Mouse (Mus musculus) C2C12 (cell line): ENCODE data around the gene Parp8.

Experiments used
- CTCF ChIP-seq: IDR thresholded peaks from one replicate; pipeline ENCODE4 v1.5.1; 2011; ENCODE audit not compliant: control insufficient read depth, insufficient read depth, insufficient read length
- FOSL1 ChIP-seq: IDR thresholded peaks from one replicate; pipeline ENCODE4 v1.8.0; 2011; ENCODE audit warnings: mild to moderate bottlenecking, low read length; ENCODE audit not compliant: poor library complexity, insufficient read depth, severe bottlenecking
- MAX ChIP-seq: IDR thresholded peaks from one replicate; pipeline ENCODE4 v1.6.1; 2011; ENCODE audit warnings: mild to moderate bottlenecking, control low read depth
- USF1 ChIP-seq: IDR thresholded peaks from one replicate; pipeline ENCODE4 v1.6.1; 2011; ENCODE audit warnings: low read depth, mild to moderate bottlenecking, control low read depth, moderate library complexity

DNA sequence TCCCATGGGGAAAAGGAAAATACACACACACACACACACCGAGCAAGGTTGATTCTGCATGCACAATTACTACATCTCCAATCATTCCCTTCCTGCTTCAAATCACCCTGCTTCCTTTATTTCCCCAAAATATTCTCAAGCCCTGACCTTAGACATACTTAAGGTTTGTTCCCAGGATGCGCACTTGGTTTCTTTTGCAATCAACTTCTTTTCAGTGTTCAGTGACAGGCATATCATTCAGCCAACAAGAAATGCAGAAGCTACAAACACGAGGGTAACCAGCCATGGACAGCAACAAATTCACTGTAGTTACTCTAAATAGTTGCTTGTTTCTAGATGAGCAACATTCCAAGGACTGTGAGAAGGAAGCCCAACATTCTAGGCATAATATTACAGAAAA, 38.1 kb downstream of the Parp8 start:
- TF ChIP-seq CTCF: no peak
- TF ChIP-seq USF1: no peak
- TF ChIP-seq FOSL1: no peak
- no peak for TF ChIP-seq MAX
